Mouse (Mus musculus) spleen, postnatal 14 days (tissue): ENCODE data around the gene Hdhd3.

Experiments used
- DNase-seq, 2 experiments: peaks; one replicate each; pipeline ENCODE4 v3.0.0; 2021 to 2022; ENCODE audit warnings: low spot score in 2 of 2

Gene Hdhd3

GRCm38 (mm10) chr4:62503374-62503970 is at the start of gene Hdhd3:
Hdhd3 (minus strand) TSS chr4:62503467.
- no peak for DNase-seq

- DNase-seq: no peak
These were observed 48.7 kb upstream of the Hdhd3 start for GRCm38 (mm10) chr4:62551966-62552365.

GRCm38 (mm10) chr4:62544801-62545200 is 41.5 kb upstream of the Hdhd3 start:
- no peak for DNase-seq

- DNase-seq: no peak
These were observed 40.5 kb upstream of the Hdhd3 start for GRCm38 (mm10) chr4:62543782-62544181.

GRCm38 (mm10) chr4:62541802-62542201 is 38.5 kb upstream of the Hdhd3 start:
- DNase-seq: no peak

GRCm38 (mm10) chr4:62533729-62534128 is 30.5 kb upstream of the Hdhd3 start:
- DNase-seq: no peak

GRCm38 (mm10) chr4:62527655-62528054 is 24.4 kb upstream of the Hdhd3 start:
- DNase-seq: no peak

- DNase-seq: no peak
These were observed 23.0 kb upstream of the Hdhd3 start for GRCm38 (mm10) chr4:62526256-62526655.

GRCm38 (mm10) chr4:62525489-62525811 is 22.2 kb upstream of the Hdhd3 start:
- DNase-seq: no peak

GRCm38 (mm10) chr4:62524651-62525488 is 21.6 kb upstream of the Hdhd3 start, which contains the start of the genes Pole3 and 4933430I17Rik:
Pole3 (minus strand) TSS chr4:62525068.
4933430I17Rik (plus strand) TSS chr4:62525369.
- DNase-seq: peak; percentile 88 to 94

GRCm38 (mm10) chr4:62520892-62521400 is 17.7 kb upstream of the Hdhd3 start:
- no peak for DNase-seq

- DNase-seq: peak; percentile 68 to 70
These were observed 16.6 kb upstream of the Hdhd3 start, which contains the start of gene Alad for GRCm38 (mm10) chr4:62519849-62520233. Alad (minus strand) TSS chr4:62519918.

GRCm38 (mm10) chr4:62519122-62519848 is 16.0 kb upstream of the Hdhd3 start:
- no peak for DNase-seq

GRCm38 (mm10) chr4:62518416-62519121 is 15.3 kb upstream of the Hdhd3 start:
- no peak for DNase-seq

GRCm38 (mm10) chr4:62517538-62518415 is 14.5 kb upstream of the Hdhd3 start:
- no peak for DNase-seq

- DNase-seq: no peak
These were observed 13.8 kb upstream of the Hdhd3 start for GRCm38 (mm10) chr4:62517046-62517445.

- DNase-seq: peak; percentile 58 to 59
These were observed 13.3 kb upstream of the Hdhd3 start for GRCm38 (mm10) chr4:62516579-62516978.

GRCm38 (mm10) chr4:62516079-62516478 is 12.8 kb upstream of the Hdhd3 start:
- DNase-seq: no peak

- DNase-seq: no peak
These were observed 12.2 kb upstream of the Hdhd3 start for GRCm38 (mm10) chr4:62515490-62515889.

- DNase-seq: no peak
These were observed 11.7 kb upstream of the Hdhd3 start for GRCm38 (mm10) chr4:62514995-62515394.
